Mouse (Mus musculus) embryonic fibroblast, embryonic 13.5 days (primary cell): ENCODE measurements around the gene Tas2r144.

Source experiments
- CTCF ChIP-seq: IDR thresholded peaks from 2 replicates; pipeline ENCODE4 v1.5.1; 2011; ENCODE audit warnings: mild to moderate bottlenecking, control low read depth, low read length, moderate library complexity, borderline replicate concordance; ENCODE audit not compliant: insufficient read depth
- POLR2A ChIP-seq: IDR thresholded peaks from 2 replicates; pipeline ENCODE4 v1.6.1; 2011; ENCODE audit warnings: low read depth, mild to moderate bottlenecking, control low read depth, low read length, moderate library complexity

- TF ChIP-seq POLR2A (no peak), CTCF (no peak)
These were observed 7.2 kb downstream of the Tas2r144 start for GRCm38 (mm10) chr6:42222286-42222685.
